Mouse (Mus musculus) kidney, embryonic 14.5 days (tissue): ENCODE measurements around the gene Tmem208. TPM values are rescaled to one million over a fixed set of nuclear protein-coding genes. Genes with fewer than 3 reads are reported as not detected.

Experiments used
- ATAC-seq: fragments of 200-750 bp; cut with Nextera tagmentation; 2 replicates; pipeline ENCODE4 v1.8.0; 2017; ENCODE audit warnings: moderate number of reproducible peaks, mild to moderate bottlenecking, moderate TSS enrichment, moderate library complexity; ENCODE audit not compliant: low FRiP score, low TSS enrichment
- H3K27ac ChIP-seq: fragments of 300-500 bp; sonication (generic); 2 replicates; pipeline ENCODE4 v1.5.1; 2014; ENCODE audit warnings: low read depth, mild to moderate bottlenecking, low read length, moderate library complexity, mixed read lengths
- H3K27me3 ChIP-seq: fragments of 300-500 bp; sonication (generic); 2 replicates; pipeline ENCODE4 v1.6.1; 2014; ENCODE audit warnings: mild to moderate bottlenecking, low read length; ENCODE audit not compliant: control insufficient read depth, insufficient read depth
- H3K36me3 ChIP-seq: fragments of 300-500 bp; sonication (generic); 2 replicates; pipeline ENCODE4 v1.6.1; 2014; ENCODE audit warnings: low read length, mixed read lengths; ENCODE audit not compliant: control insufficient read depth, insufficient read depth
- H3K4me1 ChIP-seq: fragments of 300-500 bp; sonication (generic); 2 replicates; pipeline ENCODE4 v1.6.1; 2014; ENCODE audit warnings: low read length, mixed read lengths; ENCODE audit not compliant: control insufficient read depth, insufficient read depth
- H3K4me2 ChIP-seq: fragments of 300-500 bp; sonication (generic); replicated peaks from 2 replicates; pipeline ENCODE4 v1.6.1; 2014; ENCODE audit warnings: low read depth, mild to moderate bottlenecking, low read length
- H3K4me3 ChIP-seq: fragments of 300-500 bp; sonication (generic); 2 replicates; pipeline ENCODE4 v1.5.1; 2014; ENCODE audit warnings: mild to moderate bottlenecking, low read length
- H3K9ac ChIP-seq: fragments of 300-500 bp; sonication (generic); 2 replicates; pipeline ENCODE4 v1.6.1; 2014; ENCODE audit warnings: low read depth, mild to moderate bottlenecking, low read length, moderate library complexity
- H3K9me3 ChIP-seq: fragments of 300-500 bp; sonication (generic); 2 replicates; pipeline ENCODE4 v1.6.1; 2016; ENCODE audit warnings: low read length; ENCODE audit not compliant: control insufficient read depth
- WGBS: fragments of 180-500 bp; shearing (Covaris S2); extraction: QIAGEN DNeasy Blood & Tissue Kit; methylation state at CpG from one replicate; pipeline ENCODE4 v1.1.7; 2014; 5-methylcytosine and 5-hydroxymethylcytosine counted together
- microRNA counts: library from miRNA; unstranded; fragments of <30 nt; microRNA quantifications from one replicate; lab custom pipeline; 2017
- microRNA-seq: library from miRNA; unstranded; fragments of <30 nt; microRNA quantifications from one replicate; pipeline ENCODE4, GENCODE M21; 2016
- polyA plus RNA-seq: library from polyadenylated mRNA; unstranded; fragments of >200 nt; fragmentation: Nextera tagmentation; extraction: Ambion mirVana; gene quantifications from 2 replicates; pipeline ENCODE4 v1.2.1, GENCODE M21; 2014

Tmem208 gene
- polyA plus RNA-seq, 1 experiment from 2014 or later = 120 TPM

DNA sequence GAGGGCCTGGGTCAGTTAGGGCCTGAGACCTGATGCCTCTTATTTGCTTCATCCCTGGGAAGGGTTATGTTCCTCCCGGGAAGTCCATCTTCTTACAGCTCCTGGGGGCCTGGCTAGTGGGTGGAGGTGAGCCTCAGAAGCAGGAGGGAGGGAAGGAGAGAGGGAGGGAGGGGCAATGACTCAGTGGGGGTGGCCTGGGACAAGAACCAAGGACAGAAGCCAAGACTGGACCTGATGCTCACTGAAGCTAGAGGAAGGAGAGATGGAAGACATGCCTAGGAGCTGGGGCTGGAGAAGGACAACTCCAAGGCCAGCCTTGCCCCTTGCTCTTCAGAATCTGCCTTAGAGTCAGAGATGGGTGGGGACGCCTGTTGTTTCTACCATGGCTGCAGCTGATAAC lies 46.9 kb downstream of the Tmem208 start, which contains the start of gene Plekhg4:
TSS of gene Plekhg4 (plus strand) at position 243 of the 400 bp plus-strand sequence.
- ATAC-seq = no peak
- no peak within 1 kb of the TSS for H3K4me3 ChIP-seq
- H3K27ac ChIP-seq = no peak within 1 kb of the TSS
- H3K4me1 ChIP-seq = 0 out of 2 replicates have a peak, but pooled peaks cover 6% of the 10 kb centered on the region
- H3K9ac ChIP-seq = no peak within 1 kb of the TSS
- 59% methylated on average over 2 of the region's 2 CpGs for WGBS
- H3K36me3 ChIP-seq = no peaks in the 10 kb centered on the region
- 0 out of 2 replicates have a peak, but pooled peaks cover 6% of the 10 kb centered on the region for H3K9me3 ChIP-seq
- no peaks in the 10 kb centered on the region for H3K27me3 ChIP-seq
- H3K4me2 ChIP-seq = no peak within 1 kb of the TSS

DNA sequence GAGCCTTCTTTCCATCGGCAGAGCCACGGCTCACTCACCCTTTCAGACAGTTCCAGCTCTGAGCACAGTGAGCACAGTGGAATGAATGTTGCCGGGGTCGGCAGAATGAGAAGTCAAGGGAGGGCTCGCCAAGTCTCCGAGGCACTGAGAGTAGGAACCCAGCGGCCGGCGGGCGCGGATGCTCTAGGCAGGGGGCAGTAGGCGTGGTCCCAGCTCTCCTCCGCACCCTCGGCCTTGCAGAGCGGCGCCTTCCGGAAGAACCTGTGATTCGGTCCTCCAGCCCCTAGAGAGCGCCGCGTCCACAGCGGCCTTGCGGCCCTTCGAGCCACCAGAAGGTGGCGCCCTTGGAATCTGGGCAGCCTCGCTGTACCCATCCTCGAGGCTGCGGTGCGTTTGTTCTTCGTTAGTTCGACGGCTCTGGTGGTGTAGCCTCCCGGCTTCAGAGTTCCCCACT lies 48.4 kb downstream of the Tmem208 start:
- peak; percentile 61 for ATAC-seq
- 0 out of 2 replicates have a peak, but pooled peaks cover 6% of the 10 kb centered on the region for H3K9me3 ChIP-seq
- no peaks in the 10 kb centered on the region for H3K36me3 ChIP-seq
- peak overlapping the region; percentile 17; the same call in 1 of the 2 replicates for H3K4me3 ChIP-seq
- WGBS = 31% methylated on average over 33 of the region's 33 CpGs
- H3K27ac ChIP-seq = no peak overlapping the region
- H3K4me1 ChIP-seq = 0 out of 2 replicates have a peak, but pooled peaks cover 6% of the 10 kb centered on the region
- no peak overlapping the region; the same call in 1 of the 2 replicates for H3K9ac ChIP-seq
- H3K4me2 ChIP-seq = peak overlapping the region; percentile 45
- no peaks in the 10 kb centered on the region for H3K27me3 ChIP-seq

DNA sequence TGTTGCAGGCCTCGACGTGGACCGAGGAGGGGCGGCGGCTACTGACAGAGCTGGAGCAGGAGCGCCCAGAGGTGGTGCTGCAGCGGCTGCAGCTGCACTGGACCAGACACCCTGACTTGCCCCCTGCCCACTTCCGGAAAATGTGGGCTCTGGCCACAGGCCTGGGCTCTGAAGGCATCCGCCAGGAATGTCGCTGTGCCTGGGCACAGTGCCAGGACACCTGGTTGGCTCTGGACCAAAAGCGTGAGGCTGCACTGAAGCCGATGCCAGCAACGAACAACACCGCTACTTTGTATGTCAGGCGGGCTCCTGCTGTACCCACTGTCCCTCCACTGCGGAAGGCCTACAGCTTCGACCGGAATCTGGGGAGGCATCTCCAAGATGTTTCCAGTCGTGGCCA lies 52.5 kb downstream of the Tmem208 start:
- H3K36me3 ChIP-seq = no peaks in the 10 kb centered on the region
- no peak overlapping the region for H3K4me3 ChIP-seq
- 0 out of 2 replicates have a peak, but pooled peaks cover 6% of the 10 kb centered on the region for H3K9me3 ChIP-seq
- WGBS = 67% methylated on average over 19 of the region's 19 CpGs
- 0 out of 2 replicates have a peak, but pooled peaks cover 6% of the 10 kb centered on the region for H3K4me1 ChIP-seq
- 0 out of 2 replicates have a peak, but pooled peaks have one; percentile 26 for ATAC-seq
- H3K27ac ChIP-seq = no peak overlapping the region
- no peaks in the 10 kb centered on the region for H3K27me3 ChIP-seq
- H3K9ac ChIP-seq = no peak overlapping the region
- H3K4me2 ChIP-seq = no peak overlapping the region

DNA sequence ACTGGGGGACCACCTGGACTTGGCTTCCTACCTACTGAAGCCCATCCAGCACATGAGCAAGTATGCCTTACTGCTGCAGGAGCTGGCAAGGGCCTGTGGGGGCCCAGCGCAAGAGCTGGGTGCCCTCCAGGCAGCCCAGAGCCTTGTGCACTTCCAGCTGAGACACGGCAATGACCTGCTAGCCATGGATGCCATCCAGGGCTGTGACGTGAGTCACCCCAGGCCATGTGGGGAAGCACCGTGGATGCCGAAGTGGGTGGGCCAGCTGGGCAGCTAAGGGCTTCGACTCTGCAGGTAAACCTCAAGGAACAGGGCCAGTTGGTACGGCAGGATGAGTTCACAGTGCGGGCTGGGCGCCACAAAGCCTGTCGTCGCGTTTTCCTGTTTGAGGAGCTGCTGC lies 54.2 kb downstream of the Tmem208 start:
- no peak for ATAC-seq
- Histone ChIP-seq H3K4me3 (no peak overlapping the region), H3K4me2 (no peak overlapping the region), H3K9me3 (no peaks in the 10 kb centered on the region), H3K27ac (no peak overlapping the region), H3K9ac (no peak overlapping the region), H3K27me3 (no peaks in the 10 kb centered on the region), H3K36me3 (no peaks in the 10 kb centered on the region), H3K4me1 (no peaks in the 10 kb centered on the region)
- WGBS = 79% methylated on average over 12 of the region's 12 CpGs

DNA sequence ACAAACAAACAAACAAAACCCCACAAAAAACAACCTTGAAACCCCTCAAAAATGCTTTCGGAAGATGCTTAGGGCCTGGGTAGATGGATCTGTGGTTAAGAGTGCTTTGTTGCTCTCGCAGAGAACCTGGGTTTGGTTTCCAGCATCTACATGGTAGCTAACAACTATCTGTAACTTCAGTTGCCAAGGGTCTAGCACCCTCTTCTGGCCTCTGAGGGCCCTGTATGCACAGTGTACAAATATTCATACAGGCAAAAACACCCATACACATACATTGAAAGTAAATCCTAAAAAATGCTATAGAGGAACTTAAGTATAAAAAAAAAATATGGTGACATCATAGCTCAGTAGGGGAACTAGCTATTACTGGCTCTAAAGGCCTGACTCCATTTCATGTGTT lies 57.9 kb downstream of the Tmem208 start:
- Histone ChIP-seq H3K9me3 (no peaks in the 10 kb centered on the region), H3K4me3 (no peak overlapping the region), H3K4me2 (no peak overlapping the region), H3K27me3 (no peaks in the 10 kb centered on the region), H3K4me1 (peaks cover 10% of the 10 kb centered on the region; the same call in 1 of the 2 replicates), H3K9ac (no peak overlapping the region), H3K36me3 (no peaks in the 10 kb centered on the region), H3K27ac (no peak overlapping the region)
- ATAC-seq = no peak
- WGBS = 94% methylated on average over 2 of the region's 2 CpGs

MicroRNAs encoded within 50 kb of the gene (microRNA counts, 519-probe panel; counts per million panel counts)
- 2,943 counts per million, percentile 7 among the panel's probes with 10 or more counts for microRNA mmu-miR-328 (lab: Ali Mortazavi, UCI)

Small RNA genes within 50 kb of the gene (microRNA-seq; reads per million reads assigned to microRNA genes)
- gene Gm27320 = not detected
- gene Mir328 = 185 reads per million, percentile 62 among the genes with 10 or more reads in this experiment

Other genes starting within 250 kb of the Tmem208 start
- not detected in 2 replicates for gene Ces3b, start 242.6 kb upstream of the Tmem208 start, polyA plus RNA-seq
- not detected in 2 replicates for gene Ces4a, start 194.6 kb upstream of the Tmem208 start, polyA plus RNA-seq
- 73.9 and 96.5 TPM in 2 replicates for gene Cbfb, start 155.7 kb upstream of the Tmem208 start, polyA plus RNA-seq
- 18.3 and 28.8 TPM in 2 replicates for gene D230025D16Rik, start 101.2 kb upstream of the Tmem208 start, polyA plus RNA-seq
- gene B3gnt9, start 71.2 kb upstream of the Tmem208 start, polyA plus RNA-seq = 6.9 and 7.3 TPM in 2 replicates
- 13.1 and 15.7 TPM in 2 replicates for gene Tradd, start 61.7 kb upstream of the Tmem208 start, polyA plus RNA-seq
- gene Fbxl8, start 61.7 kb upstream of the Tmem208 start, polyA plus RNA-seq = 1.5 and 1.9 TPM in 2 replicates
- not detected in 2 replicates for gene Hsf4, start 56.6 kb upstream of the Tmem208 start, polyA plus RNA-seq
- gene Nol3, start 50.2 kb upstream of the Tmem208 start, polyA plus RNA-seq = 0.85 and 1.1 TPM in 2 replicates
- 4.3 and 10.4 TPM in 2 replicates for gene 4931428F04Rik, start 36.5 kb upstream of the Tmem208 start, polyA plus RNA-seq
- gene Exoc3l, start 30.3 kb upstream of the Tmem208 start, polyA plus RNA-seq = 13.1 and 17.8 TPM in 2 replicates
- gene E2f4, start 28.7 kb upstream of the Tmem208 start, polyA plus RNA-seq = 103 and 117 TPM in 2 replicates
- 6.1 and 9.4 TPM in 2 replicates for gene Elmo3, start 20.8 kb upstream of the Tmem208 start, polyA plus RNA-seq
- gene Lrrc29, start 76 bp upstream of the Tmem208 start, polyA plus RNA-seq = 1.6 and 2.1 TPM in 2 replicates
- 5.1 and 6.0 TPM in 2 replicates for gene Fhod1, start 21.6 kb downstream of the Tmem208 start, polyA plus RNA-seq
- gene Slc9a5, start 22.5 kb downstream of the Tmem208 start, polyA plus RNA-seq = 2.6 and 4.0 TPM in 2 replicates
- 0.43 and 1.2 TPM in 2 replicates for gene Plekhg4, start 46.9 kb downstream of the Tmem208 start, polyA plus RNA-seq
- gene Kctd19, start 87.1 kb downstream of the Tmem208 start, polyA plus RNA-seq = not detected in 2 replicates
- gene Lrrc36, start 87.2 kb downstream of the Tmem208 start, polyA plus RNA-seq = 0.21 TPM in 1 of 2 replicates, not detected in the other
- 18.3 and 22.3 TPM in 2 replicates for gene Tppp3, start 145.2 kb downstream of the Tmem208 start, polyA plus RNA-seq
- 27.4 and 37.3 TPM in 2 replicates for gene Zdhhc1, start 170.5 kb downstream of the Tmem208 start, polyA plus RNA-seq
- gene Hsd11b2, start 192.4 kb downstream of the Tmem208 start, polyA plus RNA-seq = 32.9 and 40.2 TPM in 2 replicates
- gene Atp6v0d1, start 239.7 kb downstream of the Tmem208 start, polyA plus RNA-seq = 73.9 and 90.1 TPM in 2 replicates